9 mouse cellular contexts compared by ENCODE assay signal in genomic region chrX:159043432-159043831, GRCm38 (mm10).
DNase-seq lines count a peak whose midpoint lies in the region; ATAC-seq lines count a peak whose summit lies in the region.
"Had no signal": no experiment of that assay in that cellular context is flagged by ENCODE, and none has a peak within 500 bp of the region (broad histone marks: within the 10 kb centered on the region; RNA-seq: fewer than 3 reads in every experiment).

No protein-coding gene starts in this region.

- no peak overlapping the region for H3K9ac ChIP-seq in forebrain, embryonic 11.5 days (ENCODE audit: low read length)
- no peak overlapping the region for H3K9ac ChIP-seq in forebrain, embryonic 16.5 days (replicated peaks; ENCODE audit: low read depth, low read length)
- H3K9ac ChIP-seq: limb, embryonic 13.5 days had no signal

- ATAC-seq in forebrain, embryonic 11.5 days (replicated peaks; ENCODE audit: low FRiP score) = no peak
- ATAC-seq in forebrain, embryonic 16.5 days = no peak
- ATAC-seq in CD4-positive, CD25-positive, alpha-beta regulatory T cell, adult 4 months = peak; percentile 85
- peak; percentile 96 for ATAC-seq in megakaryocyte-erythroid progenitor cell, adult 5-6 weeks (replicated peaks; ENCODE audit: low FRiP score, low TSS enrichment, poor library complexity, severe bottlenecking)

- 33% methylated on average over 3 of the region's 3 CpGs for WGBS in forebrain, embryonic 11.5 days
- 21% methylated on average over 3 of the region's 3 CpGs for WGBS in forebrain, embryonic 16.5 days

- no peak overlapping the region for H3K4me2 ChIP-seq in forebrain, embryonic 11.5 days (ENCODE audit: low read depth, low read length, severe bottlenecking)
- H3K4me2 ChIP-seq in forebrain, embryonic 16.5 days (ENCODE audit: low read length) = no peak overlapping the region
- H3K4me2 ChIP-seq: limb, embryonic 13.5 days had no signal

- DNase-seq in forebrain, embryonic 11.5 days (ENCODE audit: low spot score) = peak; percentile 68
- peak; percentile 61 for DNase-seq in brain, adult 2 months (ENCODE audit: low read depth, low spot score)
- peak; percentile 43 to 49 for DNase-seq in gastrocnemius, postnatal 36 days
- DNase-seq in layer of hippocampus, adult 9-11 months = peak; percentile 13
- peak; percentile 20 to 22 for DNase-seq in thymus, adult 18-20 months

- H3K4me3 ChIP-seq in forebrain, embryonic 11.5 days (ENCODE audit: low read depth, low read length) = no peak overlapping the region
- no peak overlapping the region for H3K4me3 ChIP-seq in forebrain, embryonic 16.5 days (replicated peaks; ENCODE audit: low read length)
- H3K4me3 ChIP-seq: limb, embryonic 13.5 days had no signal

- no peaks in the 10 kb centered on the region for H3K4me1 ChIP-seq in forebrain, embryonic 11.5 days (replicated peaks; ENCODE audit: control insufficient read depth, insufficient read depth, low read length)
- no peaks in the 10 kb centered on the region for H3K4me1 ChIP-seq in forebrain, embryonic 16.5 days (replicated peaks; ENCODE audit: control insufficient read depth, insufficient read depth, low read length)
- H3K4me1 ChIP-seq: limb, embryonic 13.5 days had no signal

- intact Hi-C loops in gastrocnemius, postnatal 36 days (cut with DNase I) = loop anchor here (5.0 kb wide), 1 partner anchor 219 kb away; no protein-coding TSS in a partner anchor

- H3K36me3 ChIP-seq in forebrain, embryonic 11.5 days (ENCODE audit: control insufficient read depth, insufficient read depth, low read length) = no peaks in the 10 kb centered on the region
- H3K36me3 ChIP-seq in forebrain, embryonic 16.5 days (ENCODE audit: control insufficient read depth, insufficient read depth) = no peaks in the 10 kb centered on the region
- H3K36me3 ChIP-seq: limb, embryonic 13.5 days had no signal

- H3K27me3 ChIP-seq in forebrain, embryonic 11.5 days (ENCODE audit: control insufficient read depth, insufficient read depth, low read length) = no peaks in the 10 kb centered on the region
- H3K27me3 ChIP-seq in forebrain, embryonic 16.5 days (replicated peaks; ENCODE audit: control insufficient read depth, insufficient read depth, low read length) = no peaks in the 10 kb centered on the region

- no peak overlapping the region for H3K27ac ChIP-seq in forebrain, embryonic 11.5 days (ENCODE audit: low read depth, low read length)
- H3K27ac ChIP-seq in forebrain, embryonic 16.5 days (ENCODE audit: low read length) = no peak overlapping the region
- H3K27ac ChIP-seq: limb, embryonic 13.5 days had no signal

- H3K9me3 ChIP-seq in forebrain, embryonic 11.5 days (ENCODE audit: control insufficient read depth, low read length) = no peaks in the 10 kb centered on the region
- no peaks in the 10 kb centered on the region for H3K9me3 ChIP-seq in forebrain, embryonic 16.5 days (ENCODE audit: control insufficient read depth, low read length)
- H3K9me3 ChIP-seq: limb, embryonic 13.5 days had no signal

Comparison
In these comparisons a context has a peak if more than half of its experiments do, and no peak if none do; other contexts are left out.
1. ATAC-seq: peak in CD4-positive, CD25-positive, alpha-beta regulatory T cell, adult 4 months (single experiment) and megakaryocyte-erythroid progenitor cell, adult 5-6 weeks (single experiment); none in forebrain, embryonic 11.5 days (single experiment) and forebrain, embryonic 16.5 days (single experiment).
2. DNase-seq: peak in every context shown above with its lines; median percentile 68 in forebrain, embryonic 11.5 days; 61 in brain, adult 2 months; 46 in gastrocnemius, postnatal 36 days; 21 in thymus, adult 18-20 months; 13 in layer of hippocampus, adult 9-11 months.